Mouse (Mus musculus) neural tube, embryonic 13.5 days (tissue): ENCODE results near the gene Hist1h1e. TPM values are rescaled to one million over a fixed set of nuclear protein-coding genes. Genes with fewer than 3 reads are reported as not detected.
A peak's percentile ranks its signal among the peaks of the same experiment; 100 is the strongest.
"Not testable (repeated sequence)": the region's sequence is repeated elsewhere in the genome, so short reads cannot be mapped to it uniquely, and the experiment has no call there.

Source experiments
- ATAC-seq: fragments of 200-750 bp; cut with Nextera tagmentation; 2 replicates; pipeline ENCODE4 v1.8.0; 2017; ENCODE audit warnings: low read depth, mild to moderate bottlenecking, moderate TSS enrichment, moderate library complexity
- H3K27ac ChIP-seq: fragments of 300-500 bp; sonication (generic); replicated peaks from 2 replicates; pipeline ENCODE4 v1.5.1; 2015; ENCODE audit warnings: moderate library complexity, mild to moderate bottlenecking, inconsistent platforms
- H3K27me3 ChIP-seq: fragments of 300-500 bp; sonication (generic); 2 replicates; pipeline ENCODE4 v1.6.1; 2015; ENCODE audit warnings: mild to moderate bottlenecking, inconsistent platforms
- H3K36me3 ChIP-seq: fragments of 300-500 bp; sonication (generic); 2 replicates; pipeline ENCODE4 v1.6.1; 2015; ENCODE audit warnings: mild to moderate bottlenecking, inconsistent platforms
- H3K4me1 ChIP-seq: fragments of 300-500 bp; sonication (generic); replicated peaks from 2 replicates; pipeline ENCODE4 v1.6.1; 2015; ENCODE audit warnings: inconsistent platforms
- H3K4me2 ChIP-seq: fragments of 300-500 bp; sonication (generic); 2 replicates; pipeline ENCODE4 v1.6.1; 2015; ENCODE audit warnings: inconsistent platforms, mild to moderate bottlenecking, moderate library complexity
- H3K4me3 ChIP-seq: fragments of 300-500 bp; sonication (generic); 2 replicates; pipeline ENCODE4 v1.5.1; 2015; ENCODE audit warnings: mild to moderate bottlenecking, inconsistent platforms
- H3K9ac ChIP-seq: fragments of 300-500 bp; sonication (generic); 2 replicates; pipeline ENCODE4 v1.6.1; 2015; ENCODE audit warnings: moderate library complexity, mild to moderate bottlenecking, inconsistent platforms
- H3K9me3 ChIP-seq: fragments of 300-500 bp; sonication (generic); 2 replicates; pipeline ENCODE4 v1.6.1; 2016; ENCODE audit warnings: inconsistent platforms
- WGBS: fragments of 180-500 bp; shearing (Covaris S2); methylation state at CpG from one replicate; pipeline ENCODE4 v1.1.7; 2015; 5-methylcytosine and 5-hydroxymethylcytosine counted together
- polyA plus RNA-seq: library from polyadenylated mRNA; unstranded; fragments of >200 nt; fragmentation: Nextera tagmentation; extraction: Ambion mirVana; gene quantifications from 2 replicates; pipeline ENCODE4 v1.2.1, GENCODE M21; 2015

Gene Hist1h1e
- polyA plus RNA-seq, 1 experiment from 2014 or later = 6.1 TPM

DNA sequence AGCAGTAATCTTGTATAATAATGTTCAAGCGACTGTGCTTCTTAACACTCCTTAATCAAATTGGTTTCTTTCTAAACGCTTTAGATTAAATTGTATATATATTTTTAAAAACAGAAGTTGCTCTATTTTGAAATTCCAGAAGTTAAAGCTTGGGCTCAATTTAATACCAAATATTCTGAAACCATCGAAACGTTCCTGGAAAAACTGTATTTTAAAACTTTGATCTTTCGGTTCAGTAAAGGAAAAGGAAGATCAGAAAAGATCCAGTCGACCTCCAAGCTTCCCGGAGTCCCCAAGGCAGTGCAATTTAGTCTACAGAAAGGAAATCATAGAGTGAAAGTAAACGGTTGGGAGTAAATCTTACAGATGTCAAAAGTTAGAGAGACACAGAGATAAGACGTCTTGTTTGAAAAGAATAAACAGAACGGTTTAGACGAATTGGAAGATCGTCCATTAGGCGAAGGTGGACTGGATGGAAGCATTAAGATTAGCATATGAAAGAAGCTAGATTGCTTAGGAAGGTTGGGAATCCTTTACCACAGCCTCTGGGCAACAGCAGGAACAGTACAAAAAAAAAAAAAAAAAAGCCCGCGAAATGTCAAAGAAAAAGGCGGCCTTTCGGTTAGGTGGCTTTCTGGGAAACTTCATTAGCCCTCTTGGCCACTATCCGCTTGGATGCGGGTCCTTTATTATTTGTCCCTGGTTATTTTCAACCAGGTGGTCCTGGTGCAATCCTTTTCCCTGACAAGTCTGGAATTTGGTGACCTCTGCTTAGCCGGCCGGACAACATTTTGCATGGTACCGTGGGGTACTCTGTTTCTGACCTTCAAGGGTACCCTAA lies 36.0 kb downstream of the Hist1h1e start:
- H3K9me3 ChIP-seq = no peaks in the 10 kb centered on the region
- 1% methylated on average over 22 of the region's 22 CpGs for WGBS
- no peaks in the 10 kb centered on the region for H3K36me3 ChIP-seq
- no peak for ATAC-seq
- no peaks in the 10 kb centered on the region for H3K27me3 ChIP-seq
- H3K4me2 ChIP-seq = peak overlapping the region; percentile 72
- H3K4me3 ChIP-seq = peak overlapping the region; percentile 47
- H3K27ac ChIP-seq = peak overlapping the region; percentile 82
- H3K9ac ChIP-seq = peak overlapping the region; percentile 58
- H3K4me1 ChIP-seq = peaks cover 39% of the 10 kb centered on the region

DNA sequence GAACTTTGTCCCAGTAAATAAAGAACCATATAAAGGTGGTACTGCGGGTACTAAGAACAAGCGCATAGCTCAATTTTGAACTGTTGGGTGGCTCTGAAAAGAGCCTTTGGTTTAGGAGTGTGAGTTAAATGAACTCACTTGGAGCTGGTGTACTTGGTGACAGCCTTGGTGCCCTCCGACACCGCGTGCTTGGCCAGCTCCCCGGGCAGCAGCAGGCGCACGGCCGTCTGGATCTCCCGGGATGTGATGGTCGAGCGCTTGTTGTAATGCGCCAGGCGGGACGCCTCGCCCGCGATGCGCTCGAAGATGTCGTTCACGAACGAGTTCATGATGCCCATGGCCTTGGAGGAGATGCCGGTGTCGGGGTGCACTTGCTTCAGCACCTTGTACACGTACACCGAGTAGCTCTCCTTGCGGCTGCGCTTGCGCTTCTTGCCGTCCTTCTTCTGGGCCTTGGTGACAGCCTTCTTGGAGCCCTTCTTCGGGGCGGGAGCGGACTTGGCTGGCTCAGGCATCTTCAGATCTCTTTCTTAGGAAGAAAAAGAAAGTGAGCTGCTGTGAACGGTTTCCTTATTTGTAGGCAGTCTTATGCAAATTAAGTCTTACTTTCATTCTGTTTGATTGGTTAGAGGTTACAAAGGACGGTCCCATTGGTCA lies 36.8 kb downstream of the Hist1h1e start:
- H3K9me3 ChIP-seq, H3K36me3 ChIP-seq, H3K27me3 ChIP-seq: not testable (repeated sequence)
- under 1% methylated on average over 23 of the region's 36 CpGs for WGBS
- Histone ChIP-seq H3K4me3 (peak overlapping the region; percentile 47), H3K4me1 (peaks cover 44% of the 10 kb centered on the region), H3K4me2 (peak overlapping the region; percentile 72), H3K27ac (peak overlapping the region; percentile 93), H3K9ac (peak overlapping the region; percentile 76)
- ATAC-seq = peak; percentile 90

DNA sequence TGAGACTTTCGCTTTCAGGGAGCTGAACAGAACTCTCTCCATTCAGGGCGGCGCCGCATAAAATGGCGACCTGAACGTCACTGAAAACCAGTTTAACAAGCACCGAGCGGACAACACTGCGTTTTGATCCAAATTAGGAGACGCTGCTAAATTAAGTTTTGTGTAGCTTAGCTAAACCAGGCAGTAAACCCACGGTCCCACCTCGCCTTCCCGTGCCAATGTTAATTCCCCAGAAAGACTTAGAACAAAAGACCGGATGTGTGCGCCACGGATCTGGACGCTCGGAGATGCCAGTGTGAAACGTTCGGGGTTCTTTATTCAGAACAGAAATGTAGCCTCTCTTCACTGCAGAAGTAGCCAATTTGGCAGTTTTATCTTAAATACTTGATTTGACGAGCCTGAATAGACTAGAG lies 37.3 kb downstream of the Hist1h1e start:
- H3K27ac ChIP-seq = peak overlapping the region; percentile 93
- peaks cover 44% of the 10 kb centered on the region for H3K4me1 ChIP-seq
- no peaks in the 10 kb centered on the region for H3K9me3 ChIP-seq
- H3K27me3 ChIP-seq = no peaks in the 10 kb centered on the region
- peak overlapping the region; percentile 76 for H3K9ac ChIP-seq
- H3K4me2 ChIP-seq = peak overlapping the region; percentile 72
- no peak for ATAC-seq
- no peaks in the 10 kb centered on the region for H3K36me3 ChIP-seq
- WGBS = under 1% methylated on average over 21 of the region's 21 CpGs
- peak overlapping the region; percentile 47 for H3K4me3 ChIP-seq

DNA sequence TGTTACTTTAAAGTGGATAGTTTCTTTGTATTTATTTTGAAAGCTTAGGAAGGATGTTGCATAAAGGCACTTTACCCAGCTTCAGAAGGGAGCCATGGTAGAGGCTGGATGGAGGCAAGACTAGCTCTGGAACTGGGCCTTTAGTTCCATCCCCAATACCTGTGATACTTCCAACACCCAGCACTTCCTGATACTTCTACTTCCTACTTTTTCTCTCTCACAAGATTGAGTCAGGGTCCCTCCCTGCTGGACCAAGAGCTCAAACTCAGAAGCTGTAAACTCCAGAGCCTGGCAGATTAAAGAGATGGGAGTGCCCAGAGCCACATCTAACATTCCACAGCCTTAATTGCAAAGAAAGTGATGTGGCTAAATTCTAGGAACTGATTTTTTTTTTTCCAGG lies 38.0 kb downstream of the Hist1h1e start:
- no peaks in the 10 kb centered on the region for H3K9me3 ChIP-seq
- no peak for ATAC-seq
- H3K27ac ChIP-seq = peak overlapping the region; percentile 93
- no peaks in the 10 kb centered on the region for H3K36me3 ChIP-seq
- H3K9ac ChIP-seq = peak overlapping the region; percentile 76
- peaks cover 44% of the 10 kb centered on the region for H3K4me1 ChIP-seq
- H3K4me3 ChIP-seq = peak overlapping the region; percentile 47
- peak overlapping the region; percentile 72 for H3K4me2 ChIP-seq
- no peaks in the 10 kb centered on the region for H3K27me3 ChIP-seq

DNA sequence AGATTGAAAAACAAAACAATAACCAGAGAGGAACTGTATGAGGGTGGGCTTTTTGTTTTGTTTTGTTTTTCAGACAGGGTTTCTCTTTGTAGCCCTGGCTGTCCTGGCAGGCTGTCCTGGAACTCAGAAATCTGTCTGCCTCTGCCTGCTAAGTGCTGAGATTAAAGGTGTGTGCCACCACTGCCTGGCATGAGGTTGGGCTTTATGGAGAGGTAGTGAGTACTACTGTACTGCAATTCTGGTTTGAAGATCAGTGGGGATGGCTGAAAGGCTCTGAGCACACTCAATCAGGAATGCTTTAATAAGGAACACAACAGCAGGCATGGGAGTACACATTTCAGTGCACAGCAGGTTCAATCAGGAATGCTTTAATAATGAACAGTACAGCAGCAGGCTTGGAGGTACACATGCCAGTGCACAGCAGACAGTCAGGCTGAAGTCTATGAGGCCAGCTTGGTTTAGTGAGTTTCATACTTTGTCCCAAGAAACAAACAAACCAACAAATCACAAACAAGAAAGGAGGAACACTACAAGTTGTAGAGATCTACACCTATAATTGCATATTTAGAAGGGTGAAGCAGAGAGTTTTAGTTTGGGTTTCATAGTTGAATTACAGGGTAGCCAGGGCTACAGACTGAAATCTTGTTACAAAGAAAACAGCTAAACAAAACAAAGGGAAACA lies 38.8 kb downstream of the Hist1h1e start:
- Histone ChIP-seq H3K27ac (peak overlapping the region; percentile 23; the same call in 1 of the 2 replicates), H3K27me3 (no peaks in the 10 kb centered on the region), H3K9ac (no peak overlapping the region), H3K36me3 (no peaks in the 10 kb centered on the region), H3K4me1 (peaks cover 44% of the 10 kb centered on the region), H3K4me2 (0 out of 2 replicates have a peak overlapping the region, but pooled peaks have one; percentile 7), H3K4me3 (no peak overlapping the region), H3K9me3 (no peaks in the 10 kb centered on the region)
- ATAC-seq = no peak

DNA sequence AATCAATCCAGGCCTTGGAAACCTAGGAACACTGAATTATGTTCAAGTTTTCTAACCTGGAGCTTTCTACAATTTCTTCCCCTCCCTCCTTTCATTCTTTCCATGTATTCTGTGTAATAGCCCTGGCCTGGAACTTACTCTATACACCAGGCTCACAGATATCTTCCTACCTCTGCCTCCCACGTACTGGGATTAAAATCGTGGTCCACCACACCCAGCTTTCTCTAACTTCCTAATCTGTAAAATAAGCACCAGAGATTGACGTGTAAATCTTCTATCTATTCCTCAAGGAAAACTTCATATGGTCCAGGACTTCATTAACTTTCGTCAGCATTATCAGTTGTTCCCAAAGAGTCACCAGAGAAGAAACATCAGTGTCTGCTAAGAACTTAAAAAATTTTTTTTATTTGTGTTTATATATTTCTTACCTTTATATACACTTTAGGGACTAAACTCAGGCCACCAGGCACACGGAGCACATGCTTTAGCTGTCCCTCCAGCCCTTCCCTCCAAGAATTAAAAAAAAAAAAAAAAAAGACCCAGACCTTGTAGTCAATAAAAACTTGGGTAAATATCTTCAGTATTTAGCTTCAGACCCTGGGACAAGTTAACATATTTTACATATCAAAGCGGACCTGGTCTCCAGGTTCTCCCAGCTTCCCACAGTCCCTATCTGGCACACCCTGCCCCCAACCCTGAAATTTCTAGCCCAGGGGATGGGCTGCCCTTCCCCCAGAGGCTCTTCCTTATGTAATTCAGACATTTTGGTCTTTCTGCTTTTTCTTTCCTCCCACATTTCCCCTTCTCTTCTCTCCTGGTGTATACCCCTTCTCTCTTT lies 39.9 kb downstream of the Hist1h1e start:
- Histone ChIP-seq H3K27ac (peak overlapping the region; percentile 82), H3K9ac (peak overlapping the region; percentile 72), H3K9me3 (no peaks in the 10 kb centered on the region), H3K36me3 (no peaks in the 10 kb centered on the region), H3K4me1 (peaks cover 44% of the 10 kb centered on the region), H3K4me2 (peak overlapping the region; percentile 91), H3K27me3 (no peaks in the 10 kb centered on the region), H3K4me3 (peak overlapping the region; percentile 47)
- ATAC-seq = no peak
- WGBS = 8% methylated on average over 6 of the region's 6 CpGs

DNA sequence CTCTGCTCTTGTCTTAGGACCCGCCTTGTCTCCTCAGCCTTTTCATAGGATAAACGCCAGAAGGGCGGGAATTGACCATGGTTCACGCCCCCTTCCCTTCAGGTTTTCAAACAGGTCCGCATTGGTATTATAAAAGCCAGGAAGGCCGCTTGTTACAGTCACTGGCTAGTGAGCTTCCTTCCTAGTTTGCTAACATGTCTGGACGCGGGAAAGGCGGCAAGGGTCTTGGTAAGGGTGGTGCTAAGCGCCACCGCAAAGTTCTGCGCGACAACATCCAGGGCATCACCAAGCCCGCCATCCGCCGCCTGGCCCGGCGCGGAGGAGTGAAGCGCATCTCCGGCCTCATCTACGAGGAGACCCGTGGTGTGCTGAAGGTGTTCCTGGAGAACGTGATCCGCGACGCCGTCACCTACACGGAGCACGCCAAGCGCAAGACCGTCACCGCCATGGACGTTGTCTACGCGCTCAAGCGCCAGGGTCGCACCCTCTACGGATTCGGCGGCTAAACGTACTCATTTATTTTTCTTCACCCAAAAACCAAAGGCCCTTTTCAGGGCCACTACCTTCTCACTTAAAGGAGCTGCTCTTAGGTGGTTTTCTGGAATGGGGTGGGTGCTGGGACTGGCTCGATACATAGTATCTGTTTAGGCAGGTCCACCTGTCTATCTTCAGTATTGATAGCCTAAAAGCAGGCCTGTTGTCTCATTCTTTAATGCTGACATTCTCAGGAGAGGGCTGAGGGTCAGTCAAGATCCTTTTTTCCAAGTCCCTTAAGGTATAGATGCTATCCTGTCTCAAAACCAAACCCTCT lies 40.7 kb downstream of the Hist1h1e start, which contains the start of gene Hist1h4d:
Gene Hist1h4d (plus strand): TSS at position 191 of the 811 bp plus-strand sequence.
- Histone ChIP-seq H3K4me3 (peak within 1 kb of the TSS; percentile 47), H3K27me3 (no peaks in the 10 kb centered on the region), H3K4me1 (peaks cover 47% of the 10 kb centered on the region), H3K4me2 (peak within 1 kb of the TSS; percentile 91), H3K36me3 (no peaks in the 10 kb centered on the region), H3K9me3 (no peaks in the 10 kb centered on the region), H3K27ac (peak within 1 kb of the TSS; percentile 82), H3K9ac (peak within 1 kb of the TSS; percentile 72)
- under 1% methylated on average over 43 of the region's 43 CpGs for WGBS
- peak; percentile 88 for ATAC-seq

DNA sequence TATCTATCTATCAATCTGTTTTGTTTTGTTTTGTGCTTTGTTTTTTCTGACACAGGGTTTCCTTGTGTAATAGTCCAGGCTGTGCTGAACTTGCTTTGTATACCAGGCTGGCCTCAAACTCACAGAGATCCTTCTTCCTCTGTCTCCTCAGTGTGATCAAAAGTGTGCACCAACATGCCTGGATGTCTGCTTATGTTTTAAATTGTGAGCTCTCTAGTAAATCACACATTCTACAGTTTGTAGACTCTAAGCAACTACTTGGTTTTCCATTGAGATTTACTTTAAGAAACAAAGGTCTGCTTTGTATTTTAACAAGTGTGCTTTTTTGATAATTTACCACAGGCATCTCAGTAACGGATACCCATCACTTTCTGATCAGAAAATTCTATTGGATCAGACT lies 44.5 kb downstream of the Hist1h1e start:
- no peak for ATAC-seq
- no peak overlapping the region for H3K9ac ChIP-seq
- peaks cover 42% of the 10 kb centered on the region for H3K4me1 ChIP-seq
- H3K27me3 ChIP-seq = no peaks in the 10 kb centered on the region
- H3K9me3 ChIP-seq = no peaks in the 10 kb centered on the region
- no peaks in the 10 kb centered on the region for H3K36me3 ChIP-seq
- H3K27ac ChIP-seq = no peak overlapping the region
- H3K4me2 ChIP-seq = no peak overlapping the region
- WGBS = 86% methylated on average over 1 of the region's 1 CpGs
- no peak overlapping the region for H3K4me3 ChIP-seq

DNA sequence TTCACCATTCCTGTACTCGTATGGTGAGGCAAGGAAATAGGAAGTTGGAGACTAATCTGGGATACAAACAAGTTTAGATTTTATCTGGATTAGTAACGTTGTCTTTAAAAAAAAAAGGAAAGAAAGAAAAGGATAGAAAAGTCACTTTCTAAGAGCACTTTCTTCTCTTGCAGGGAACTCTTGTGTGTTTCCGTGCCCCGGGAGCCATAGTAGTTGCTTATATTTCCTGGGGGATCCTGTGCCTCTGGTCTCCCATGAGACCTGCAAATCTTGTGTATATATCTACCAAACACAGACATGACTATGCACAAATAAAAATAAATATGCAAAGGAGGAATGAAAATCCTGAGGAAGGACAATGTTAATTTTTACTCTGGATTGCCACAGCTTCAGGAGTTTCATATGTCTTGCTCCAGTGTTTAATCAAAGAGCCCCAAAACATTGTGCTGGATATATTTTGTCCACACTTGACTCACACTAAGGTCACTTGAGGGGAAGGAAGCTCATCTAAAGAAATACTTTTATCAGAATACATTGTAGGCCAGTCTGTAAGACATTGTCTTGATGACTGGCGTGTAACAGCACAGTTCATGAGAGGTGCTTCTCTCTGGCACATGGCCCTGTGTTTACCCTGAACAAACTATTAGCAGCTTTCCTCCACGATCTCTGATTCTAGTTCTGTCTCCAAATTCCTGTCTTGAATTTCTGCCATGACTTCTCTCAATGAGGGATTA lies 45.3 kb downstream of the Hist1h1e start:
- H3K9me3 ChIP-seq = no peaks in the 10 kb centered on the region
- H3K27ac ChIP-seq = 0 out of 2 replicates have a peak overlapping the region, but pooled peaks have one; percentile 1
- 0 out of 2 replicates have a peak overlapping the region, but pooled peaks have one; percentile 42 for H3K4me3 ChIP-seq
- WGBS = 54% methylated on average over 6 of the region's 6 CpGs
- peak overlapping the region; percentile 78 for H3K9ac ChIP-seq
- ATAC-seq = no peak
- peaks cover 42% of the 10 kb centered on the region for H3K4me1 ChIP-seq
- no peaks in the 10 kb centered on the region for H3K27me3 ChIP-seq
- no peaks in the 10 kb centered on the region for H3K36me3 ChIP-seq
- H3K4me2 ChIP-seq = peak overlapping the region; percentile 81

DNA sequence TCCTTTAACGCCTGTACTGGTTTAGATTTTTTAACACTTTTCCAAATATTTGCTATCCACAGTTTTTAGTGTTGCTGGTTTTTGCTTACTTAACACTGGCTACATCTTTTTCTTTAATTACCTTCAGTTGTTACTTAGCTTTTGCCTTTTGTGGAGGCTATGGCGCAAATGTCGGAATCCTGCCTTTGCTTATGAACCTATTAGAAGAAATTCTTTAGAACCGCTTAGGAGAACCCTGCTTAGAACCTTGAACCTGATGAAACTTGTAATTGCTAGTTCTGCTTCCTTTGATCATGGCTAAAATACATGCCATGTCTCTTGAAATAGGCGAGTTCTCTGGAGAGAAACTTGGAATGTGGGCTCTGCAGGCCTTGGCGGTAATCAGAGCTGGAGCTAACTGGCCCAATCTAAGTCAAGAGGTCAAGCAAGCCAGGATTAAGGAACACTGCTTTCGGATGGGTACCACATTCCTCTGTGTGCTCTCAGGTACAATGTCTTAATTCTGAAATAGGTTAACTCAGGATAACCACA lies 45.9 kb downstream of the Hist1h1e start:
- no peaks in the 10 kb centered on the region for H3K27me3 ChIP-seq
- H3K9ac ChIP-seq = peak overlapping the region; percentile 78
- no peaks in the 10 kb centered on the region for H3K36me3 ChIP-seq
- peak overlapping the region; percentile 42 for H3K4me3 ChIP-seq
- peaks cover 41% of the 10 kb centered on the region for H3K4me1 ChIP-seq
- peak overlapping the region; percentile 81 for H3K4me2 ChIP-seq
- H3K9me3 ChIP-seq = no peaks in the 10 kb centered on the region
- H3K27ac ChIP-seq = peak overlapping the region; percentile 68
- ATAC-seq = no peak
- WGBS = 8% methylated on average over 7 of the region's 7 CpGs
